Mouse (Mus musculus): ENCODE measurements at regions not wholly inside any gene's neighbourhood (a gene's known extent, or its start where the extent isn't known, plus 50 kb on each side); places are given as distances from the start of the nearest gene placed in this dataset.

DNA sequence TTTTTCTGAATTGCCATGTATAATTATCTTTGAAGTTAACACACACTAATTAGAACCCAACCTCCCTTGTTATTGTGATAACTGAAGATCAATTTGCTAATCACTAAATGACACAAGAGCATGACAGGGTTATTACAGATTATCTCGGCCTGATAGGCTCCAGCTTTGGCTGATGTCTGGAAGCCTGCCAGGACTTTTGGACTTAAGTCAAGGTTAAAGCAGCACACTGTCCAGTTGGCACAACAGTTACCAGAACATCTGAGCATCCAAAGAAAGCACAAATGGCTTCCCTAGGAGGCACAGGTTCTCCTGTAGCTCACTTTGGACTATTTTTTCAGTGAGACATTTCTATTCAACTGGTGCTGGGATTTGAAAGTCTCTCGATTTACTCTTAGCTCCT, 475.0 kb upstream of the A730009L09Rik start:
- H3K27me3 ChIP-seq (ENCODE audit: control insufficient read depth, insufficient read depth, low read length) = no peaks in the 10 kb centered on the region
- no peaks in the 10 kb centered on the region for H3K79me2 ChIP-seq (replicated peaks; ENCODE audit: control insufficient read depth, insufficient read depth, low read length)
- no peak overlapping the region for H3K9ac ChIP-seq (ENCODE audit: low read depth, low read length)
- H3K4me1 ChIP-seq (ENCODE audit: control insufficient read depth, insufficient read depth, low read length) = no peaks in the 10 kb centered on the region
- WGBS = 69% methylated on average over 2 of the region's 2 CpGs
- no peak overlapping the region for H3K4me3 ChIP-seq
- H3K27ac ChIP-seq = no peak overlapping the region
- intact Hi-C loops (cut with DNase I) = no loop called here
- TF ChIP-seq POLR2A (IDR thresholded peaks at IDR 0.05; ENCODE audit: insufficient read depth, low read depth, low read length) (no peak), EP300 (IDR thresholded peaks at IDR 0.05; ENCODE audit: insufficient read depth, low read depth, low read length) (no peak)
- H3K36me3 ChIP-seq (ENCODE audit: control insufficient read depth, insufficient read depth, low read length) = no peaks in the 10 kb centered on the region
- no peak for DNase-seq

DNA sequence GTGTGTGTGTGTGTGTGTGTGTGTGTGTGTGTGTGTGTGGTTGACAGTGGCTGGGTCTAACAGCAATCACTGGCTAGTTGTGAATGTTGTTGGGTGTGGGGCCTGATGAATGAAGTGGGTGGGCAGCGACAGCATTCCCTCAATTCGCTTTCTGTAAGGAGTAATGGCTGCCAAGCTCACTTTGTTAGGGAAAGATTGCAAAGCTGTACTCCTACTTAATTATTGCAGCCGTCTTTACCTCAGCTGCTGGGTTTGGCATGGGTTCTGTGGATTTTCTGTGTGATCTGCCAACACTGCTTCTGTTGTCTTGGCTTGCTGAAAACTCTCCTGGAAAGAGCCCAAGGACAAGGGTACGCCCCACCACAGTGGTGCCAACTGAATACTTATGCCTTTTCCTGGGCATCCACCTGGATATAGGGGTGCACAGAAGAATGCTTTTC, 472.9 kb upstream of the A730009L09Rik start:
- Histone ChIP-seq H3K9ac (ENCODE audit: low read depth, low read length) (no peak overlapping the region), H3K27ac (no peak overlapping the region), H3K27me3 (ENCODE audit: control insufficient read depth, insufficient read depth, low read length) (no peaks in the 10 kb centered on the region), H3K79me2 (replicated peaks; ENCODE audit: control insufficient read depth, insufficient read depth, low read length) (no peaks in the 10 kb centered on the region), H3K4me1 (ENCODE audit: control insufficient read depth, insufficient read depth, low read length) (no peaks in the 10 kb centered on the region), H3K4me3 (no peak overlapping the region), H3K36me3 (ENCODE audit: control insufficient read depth, insufficient read depth, low read length) (no peaks in the 10 kb centered on the region)
- intact Hi-C loops (cut with DNase I) = no loop called here
- peak in 1 of 2 experiments; percentile 7 for DNase-seq
- TF ChIP-seq CTCF (IDR thresholded peaks at IDR 0.05) = no peak
- no peak for TF ChIP-seq POLR2A (IDR thresholded peaks at IDR 0.05; ENCODE audit: insufficient read depth, low read depth, low read length)
- TF ChIP-seq EP300 (IDR thresholded peaks at IDR 0.05; ENCODE audit: insufficient read depth, low read depth, low read length) = no peak
- 58% methylated on average over 4 of the region's 4 CpGs for WGBS

DNA sequence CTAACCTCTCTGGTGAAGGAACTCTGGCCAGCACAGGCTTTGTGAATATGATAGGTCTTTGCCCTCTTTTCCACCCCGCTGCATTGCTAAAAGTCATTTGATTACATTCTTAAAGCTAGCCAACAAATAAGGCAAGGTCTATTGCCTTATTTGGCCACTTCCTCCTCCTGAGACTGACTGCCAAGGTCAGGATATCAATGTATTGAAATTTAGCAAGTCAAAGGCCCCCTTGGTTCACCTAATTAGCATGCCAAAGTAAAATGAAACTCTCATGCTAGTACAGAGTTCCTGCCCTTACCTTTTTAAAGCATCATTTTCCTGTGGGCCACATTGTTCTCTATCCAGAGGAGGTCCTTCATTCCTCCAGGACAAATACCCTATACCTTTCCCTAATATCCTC, 469.6 kb upstream of the A730009L09Rik start:
- no peak overlapping the region for H3K4me3 ChIP-seq
- no peaks in the 10 kb centered on the region for H3K79me2 ChIP-seq (replicated peaks; ENCODE audit: control insufficient read depth, insufficient read depth, low read length)
- 76% methylated on average over 1 of the region's 1 CpGs for WGBS
- no peaks in the 10 kb centered on the region for H3K4me1 ChIP-seq (ENCODE audit: control insufficient read depth, insufficient read depth, low read length)
- intact Hi-C loops (cut with DNase I) = no loop called here
- no peaks in the 10 kb centered on the region for H3K27me3 ChIP-seq (ENCODE audit: control insufficient read depth, insufficient read depth, low read length)
- DNase-seq = no peak
- no peak overlapping the region for H3K9ac ChIP-seq (ENCODE audit: low read depth, low read length)
- no peak overlapping the region for H3K27ac ChIP-seq
- TF ChIP-seq CTCF (IDR thresholded peaks at IDR 0.05) (no peak), EP300 (IDR thresholded peaks at IDR 0.05; ENCODE audit: insufficient read depth, low read depth, low read length) (no peak), POLR2A (IDR thresholded peaks at IDR 0.05; ENCODE audit: insufficient read depth, low read depth, low read length) (no peak)
- H3K36me3 ChIP-seq (ENCODE audit: control insufficient read depth, insufficient read depth, low read length) = no peaks in the 10 kb centered on the region
